Mouse (Mus musculus) embryonic fibroblast, embryonic 13.5 days (primary cell): ENCODE measurements around the gene Pcbp3.

Source experiments
- CTCF ChIP-seq: IDR thresholded peaks from 2 replicates; pipeline ENCODE4 v1.5.1; 2011; ENCODE audit warnings: mild to moderate bottlenecking, control low read depth, low read length, moderate library complexity, borderline replicate concordance; ENCODE audit not compliant: insufficient read depth
- POLR2A ChIP-seq: IDR thresholded peaks from 2 replicates; pipeline ENCODE4 v1.6.1; 2011; ENCODE audit warnings: low read depth, mild to moderate bottlenecking, control low read depth, low read length, moderate library complexity

DNA sequence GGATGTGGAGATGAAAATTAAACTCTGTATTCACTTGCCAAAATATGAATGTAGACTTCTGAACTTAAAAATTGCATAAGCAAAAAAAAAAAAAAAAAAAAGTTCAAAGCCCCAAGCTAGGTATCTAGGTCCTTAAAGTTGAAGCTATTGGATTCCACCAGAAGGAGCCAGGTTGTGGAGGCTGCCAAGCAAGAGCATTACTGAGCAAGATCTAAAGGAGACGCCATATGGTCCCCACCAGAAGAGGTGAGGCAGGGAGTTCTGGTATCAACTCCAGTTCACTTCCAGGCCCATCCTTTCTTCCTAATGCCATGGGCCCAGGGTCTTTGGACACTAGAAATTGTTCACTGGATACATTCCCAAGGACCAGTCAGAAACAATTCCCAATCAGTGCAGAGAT, 144.8 kb downstream of the Pcbp3 start:
- TF ChIP-seq CTCF (no peak), POLR2A (no peak)
